Mouse (Mus musculus) ES-E14 (cell line): ENCODE results near the gene Zxdb. TPM values are rescaled to one million over a fixed set of nuclear protein-coding genes. Genes with fewer than 3 reads are reported as not detected.
A peak's percentile ranks its signal among the peaks of the same experiment; 100 is the strongest.

Experiments used
- DNase-seq: peaks from one replicate; pipeline ENCODE4 v3.0.0-alpha.2; 2013; ENCODE audit warnings: low read depth, low spot score
- H3K27ac ChIP-seq: 2 replicates; pipeline ENCODE4 v1.5.1; 2012; ENCODE audit warnings: low read depth, mild to moderate bottlenecking, low read length, moderate library complexity, mixed read lengths; ENCODE audit not compliant: poor library complexity, insufficient read depth, severe bottlenecking
- H3K36me3 ChIP-seq: 2 replicates; pipeline ENCODE4 v1.6.1; 2012; ENCODE audit warnings: mild to moderate bottlenecking, low read length, moderate library complexity, mixed read lengths; ENCODE audit not compliant: control insufficient read depth, poor library complexity, insufficient read depth, severe bottlenecking
- H3K4me1 ChIP-seq, 2 experiments: fragments of 150-350 bp in 1 of 2; sonication (generic) in 1 of 2; 2 replicates each; pipeline ENCODE4 v1.6.1; 2012; ENCODE audit warnings: low read length in 2 of 2, mild to moderate bottlenecking in 1 of 2, mixed read lengths in 1 of 2; ENCODE audit not compliant: control insufficient read depth in 2 of 2, insufficient read depth in 2 of 2, poor library complexity in 1 of 2
- H3K4me3 ChIP-seq, 2 experiments: fragments of 150-350 bp in 1 of 2; sonication (generic) in 1 of 2; 2 replicates each; pipeline ENCODE4 v1.5.1; 2012; ENCODE audit warnings: low read length in 2 of 2, low read depth in 1 of 2, mild to moderate bottlenecking in 1 of 2, mixed read lengths in 1 of 2; ENCODE audit not compliant: insufficient read depth in 1 of 2, poor library complexity in 1 of 2, severe bottlenecking in 1 of 2
- H3K9ac ChIP-seq: 2 replicates; pipeline ENCODE4 v1.6.1; 2012; ENCODE audit warnings: low read depth, mild to moderate bottlenecking, low read length, mixed read lengths; ENCODE audit not compliant: poor library complexity, insufficient read depth, severe bottlenecking
- H3K9me3 ChIP-seq: fragments of 150-350 bp; sonication (generic); 2 replicates; pipeline ENCODE4 v1.6.1; 2012; ENCODE audit warnings: low read depth, mild to moderate bottlenecking, low read length; ENCODE audit not compliant: control insufficient read depth, insufficient read depth
- CHD2 ChIP-seq: IDR thresholded peaks from 2 replicates; pipeline ENCODE4 v1.6.1; 2014; ENCODE audit warnings: mild to moderate bottlenecking, low read depth, low read length, inconsistent platforms
- HCFC1 ChIP-seq: IDR thresholded peaks from 2 replicates; pipeline ENCODE4 v1.6.1; 2012; ENCODE audit warnings: low read length, inconsistent platforms, borderline replicate concordance; ENCODE audit not compliant: insufficient read depth
- MAFK ChIP-seq: IDR thresholded peaks from 2 replicates; pipeline ENCODE4 v1.6.1; 2014; ENCODE audit warnings: mild to moderate bottlenecking, low read depth, low read length, inconsistent platforms; ENCODE audit not compliant: insufficient read depth
- ZC3H11A ChIP-seq: IDR thresholded peaks from 2 replicates; pipeline ENCODE4 v1.6.1; 2012; ENCODE audit warnings: low read depth, mild to moderate bottlenecking, inconsistent platforms, low read length, borderline replicate concordance
- ZNF384 ChIP-seq: IDR thresholded peaks from 2 replicates; pipeline ENCODE4 v1.6.1; 2012; ENCODE audit warnings: low read depth, low read length, inconsistent platforms
- in situ Hi-C, 2 experiments: fragments of 600-800 bp; cut with MboI; formaldehyde crosslinking; loops; one replicate each; pipeline ENCODE4 v1.15.1; 2025; ENCODE audit warnings: low sequenced_read_pairs in 2 of 2, inconsistent platforms in 1 of 2; ENCODE audit not compliant: unreplicated experiment in 2 of 2
- total RNA-seq: library from RNA; depleted of rRNA; stranded (reverse); fragments of 300-350 nt; gene quantifications from 2 replicates; pipeline ENCODE4 v1.2.3, GENCODE M21; 2012; rRNA removed

Gene Zxdb
- total RNA-seq, 1 experiment: 2.7 TPM

DNA sequence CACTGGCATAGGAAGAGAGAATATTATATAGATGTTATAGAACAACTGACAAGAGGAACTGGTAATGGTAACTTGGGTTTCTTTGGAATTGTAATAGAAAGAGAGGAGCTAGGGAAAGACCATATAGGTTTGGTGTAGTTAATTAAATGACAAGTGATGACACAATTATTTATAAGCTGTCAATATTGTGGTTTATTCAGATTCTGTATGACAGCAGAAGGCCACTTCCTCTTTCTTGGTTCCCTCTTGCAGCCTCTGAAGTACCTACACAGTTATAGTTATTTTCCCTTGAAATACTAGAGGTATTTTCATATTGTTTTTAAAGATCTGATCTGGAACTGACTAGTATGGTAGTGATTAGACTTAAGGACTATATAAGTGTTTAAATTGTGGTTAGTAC, 7.2 kb downstream of the Zxdb start:
- TF ChIP-seq ZNF384: no peak
- no peak for TF ChIP-seq MAFK
- TF ChIP-seq CHD2: no peak
- no peak for TF ChIP-seq ZC3H11A
- TF ChIP-seq HCFC1: no peak
- in situ Hi-C loops: no loop called here
- Histone ChIP-seq H3K4me1 (no peaks in the 10 kb centered on the region), H3K27ac (no peak overlapping the region), H3K9ac (no peak overlapping the region), H3K9me3 (no peaks in the 10 kb centered on the region), H3K4me3 (no peak overlapping the region), H3K36me3 (no peaks in the 10 kb centered on the region)
- DNase-seq: no peak

DNA sequence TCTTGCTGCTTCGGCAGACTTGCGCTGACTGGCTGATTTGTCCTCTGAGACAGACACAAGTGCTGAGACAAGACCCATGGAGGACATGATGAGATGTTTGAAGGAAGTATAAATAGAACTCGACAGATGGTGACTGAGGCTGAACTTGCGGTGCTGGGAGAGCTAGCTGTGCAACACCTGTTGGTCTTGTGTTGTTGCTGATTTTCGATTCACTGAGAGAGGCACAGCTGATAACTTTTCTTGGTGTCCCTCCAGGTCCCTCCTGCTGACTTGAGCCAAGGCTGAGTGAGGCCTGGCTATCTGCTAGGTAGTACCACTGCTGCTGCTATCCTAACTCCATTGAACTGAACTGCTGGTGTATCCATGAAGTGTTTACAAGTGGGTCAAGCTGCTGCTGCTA, 29.4 kb downstream of the Zxdb start:
- in situ Hi-C loops: no loop called here
- H3K36me3 ChIP-seq: no peaks in the 10 kb centered on the region
- no peaks in the 10 kb centered on the region for H3K4me1 ChIP-seq
- H3K27ac ChIP-seq: no peak overlapping the region
- TF ChIP-seq HCFC1 (no peak), CHD2 (no peak), ZNF384 (no peak), ZC3H11A (no peak), MAFK (no peak)
- H3K9ac ChIP-seq: no peak overlapping the region
- no peaks in the 10 kb centered on the region for H3K9me3 ChIP-seq
- H3K4me3 ChIP-seq: no peak overlapping the region
- DNase-seq: no peak

DNA sequence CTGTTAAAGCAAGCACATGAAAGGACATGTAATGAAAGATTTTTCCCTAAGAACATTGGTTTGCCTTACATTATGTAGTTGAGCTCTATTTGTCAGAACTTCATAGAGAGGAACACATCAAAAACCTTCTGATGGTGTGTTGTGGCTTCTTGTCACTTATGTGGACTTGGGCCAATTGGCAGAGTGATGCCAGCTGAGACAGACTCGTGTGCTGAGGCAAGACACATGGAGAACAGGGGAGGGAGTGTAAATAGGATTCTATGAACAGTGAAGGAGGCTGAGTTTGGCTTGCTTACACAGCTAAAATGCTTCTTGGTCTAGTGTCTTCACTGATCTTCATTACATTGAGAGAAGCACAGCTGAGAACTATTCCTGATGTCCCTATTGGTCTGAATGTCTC, 35.6 kb downstream of the Zxdb start:
- H3K36me3 ChIP-seq: no peaks in the 10 kb centered on the region
- no peaks in the 10 kb centered on the region for H3K9me3 ChIP-seq
- no peak overlapping the region for H3K9ac ChIP-seq
- H3K4me3 ChIP-seq: no peak overlapping the region
- in situ Hi-C loops: no loop called here
- no peaks in the 10 kb centered on the region for H3K4me1 ChIP-seq
- DNase-seq: no peak
- TF ChIP-seq ZC3H11A: no peak
- no peak overlapping the region for H3K27ac ChIP-seq

- TF ChIP-seq ZNF384 (no peak), ZC3H11A (no peak), HCFC1 (no peak), CHD2 (no peak), MAFK (no peak)
- Histone ChIP-seq H3K27ac (no peak overlapping the region), H3K4me1 (no peaks in the 10 kb centered on the region; a peak in 1 of 4 replicates), H3K9ac (peak overlapping the region; percentile 5; the same call in 1 of the 2 replicates), H3K36me3 (no peaks in the 10 kb centered on the region), H3K4me3 (peak overlapping the region in 1 of 2 experiments; percentile 37; a peak in 1 of 4 replicates), H3K9me3 (no peaks in the 10 kb centered on the region)
- peak; percentile 0 for DNase-seq
- in situ Hi-C loops: no loop called here
Measured at GRCm38 (mm10) chrX:94773876-94774275, 49.5 kb downstream of the Zxdb start.

Other genes with a start within 250 kb of the Zxdb start
- 153 and 160 TPM in 2 replicates for gene Maged1, start 182.4 kb upstream of the Zxdb start, total RNA-seq
- gene Gspt2, start 88.5 kb upstream of the Zxdb start, total RNA-seq: 5.6 and 7.0 TPM in 2 replicates